Mouse (Mus musculus) lung, embryonic 15.5 days (tissue): ENCODE results near the gene Susd2. TPM values are rescaled to one million over a fixed set of nuclear protein-coding genes. Genes with fewer than 3 reads are reported as not detected.

ENCODE experiments used
- ATAC-seq: fragments of 200-750 bp; cut with Nextera tagmentation; 2 replicates; pipeline ENCODE4 v1.8.0; 2017; ENCODE audit warnings: moderate number of reproducible peaks, borderline replicate concordance; ENCODE audit not compliant: low FRiP score, low TSS enrichment; ENCODE audit errors: extremely low read depth
- H3K27ac ChIP-seq: fragments of 300-500 bp; sonication (generic); 2 replicates; pipeline ENCODE4 v1.5.1; 2015; ENCODE audit warnings: moderate library complexity, mild to moderate bottlenecking, inconsistent platforms
- H3K27me3 ChIP-seq: fragments of 300-500 bp; sonication (generic); 2 replicates; pipeline ENCODE4 v1.6.1; 2015; ENCODE audit warnings: inconsistent platforms
- H3K36me3 ChIP-seq: fragments of 300-500 bp; sonication (generic); 2 replicates; pipeline ENCODE4 v1.6.1; 2015; ENCODE audit warnings: inconsistent platforms
- H3K4me1 ChIP-seq: fragments of 300-500 bp; sonication (generic); 2 replicates; pipeline ENCODE4 v1.6.1; 2015; ENCODE audit warnings: inconsistent platforms
- H3K4me2 ChIP-seq: fragments of 300-500 bp; sonication (generic); 2 replicates; pipeline ENCODE4 v1.6.1; 2015; ENCODE audit warnings: inconsistent platforms, mild to moderate bottlenecking, moderate library complexity
- H3K4me3 ChIP-seq: fragments of 300-500 bp; sonication (generic); 2 replicates; pipeline ENCODE4 v1.5.1; 2015; ENCODE audit warnings: mild to moderate bottlenecking, inconsistent platforms
- H3K9ac ChIP-seq: fragments of 300-500 bp; sonication (generic); 2 replicates; pipeline ENCODE4 v1.6.1; 2015; ENCODE audit warnings: inconsistent platforms
- H3K9me3 ChIP-seq: fragments of 300-500 bp; sonication (generic); 2 replicates; pipeline ENCODE4 v1.6.1; 2016; ENCODE audit warnings: inconsistent platforms
- WGBS: fragments of 180-500 bp; shearing (Covaris S2); methylation state at CpG from one replicate; pipeline ENCODE4 v1.1.7; 2015; 5-methylcytosine and 5-hydroxymethylcytosine counted together
- polyA plus RNA-seq: library from polyadenylated mRNA; unstranded; fragments of >200 nt; fragmentation: Nextera tagmentation; extraction: Ambion mirVana; gene quantifications from 2 replicates; pipeline ENCODE4 v1.2.1, GENCODE M21; 2015

The Susd2 gene
- polyA plus RNA-seq, 1 experiment from 2014 or later = 8.6 TPM

- no peak overlapping the region for H3K4me3 ChIP-seq
- H3K9ac ChIP-seq = no peak overlapping the region
- 97% methylated on average over 1 of the region's 1 CpGs for WGBS
- ATAC-seq = no peak
- H3K4me1 ChIP-seq = peaks cover 16% of the 10 kb centered on the region
- H3K27ac ChIP-seq = no peak overlapping the region
- no peaks in the 10 kb centered on the region for H3K27me3 ChIP-seq
- no peak overlapping the region for H3K4me2 ChIP-seq
- H3K36me3 ChIP-seq = no peaks in the 10 kb centered on the region
- H3K9me3 ChIP-seq = no peaks in the 10 kb centered on the region
These were observed 26.1 kb upstream of the Susd2 start for GRCm38 (mm10) chr10:75669936-75670335.

GRCm38 (mm10) chr10:75667911-75668270, 24.1 kb upstream of the Susd2 start:
- Histone ChIP-seq H3K4me2 (peak overlapping the region; percentile 95), H3K9me3 (no peaks in the 10 kb centered on the region), H3K4me3 (peak overlapping the region; percentile 69), H3K4me1 (peaks cover 16% of the 10 kb centered on the region), H3K27ac (peak overlapping the region; percentile 84), H3K27me3 (no peaks in the 10 kb centered on the region), H3K9ac (peak overlapping the region; percentile 80), H3K36me3 (peaks cover 4% of the 10 kb centered on the region; the same call in 1 of the 2 replicates)
- WGBS = 0% methylated on average over 23 of the region's 23 CpGs
- ATAC-seq = peak; percentile 83

GRCm38 (mm10) chr10:75667115-75667910, 23.5 kb upstream of the Susd2 start:
- H3K9me3 ChIP-seq = no peaks in the 10 kb centered on the region
- under 1% methylated on average over 63 of the region's 63 CpGs for WGBS
- peak overlapping the region; percentile 69 for H3K4me3 ChIP-seq
- peak overlapping the region; percentile 95 for H3K4me2 ChIP-seq
- peak; percentile 72 for ATAC-seq
- H3K4me1 ChIP-seq = peaks cover 16% of the 10 kb centered on the region
- peaks cover 5% of the 10 kb centered on the region; the same call in 1 of the 2 replicates for H3K36me3 ChIP-seq
- no peaks in the 10 kb centered on the region for H3K27me3 ChIP-seq
- H3K27ac ChIP-seq = peak overlapping the region; percentile 84
- H3K9ac ChIP-seq = peak overlapping the region; percentile 80

- no peak for ATAC-seq
- H3K4me1 ChIP-seq = peaks cover 16% of the 10 kb centered on the region
- no peaks in the 10 kb centered on the region for H3K27me3 ChIP-seq
- H3K9me3 ChIP-seq = no peaks in the 10 kb centered on the region
- H3K36me3 ChIP-seq = peaks cover 7% of the 10 kb centered on the region; the same call in 1 of the 2 replicates
- peak overlapping the region; percentile 95 for H3K4me2 ChIP-seq
- H3K27ac ChIP-seq = peak overlapping the region; percentile 84
- 36% methylated on average over 4 of the region's 4 CpGs for WGBS
- peak overlapping the region; percentile 69 for H3K4me3 ChIP-seq
- H3K9ac ChIP-seq = peak overlapping the region; percentile 80
These were observed 22.7 kb upstream of the Susd2 start for GRCm38 (mm10) chr10:75666451-75667030.

- H3K9ac ChIP-seq = no peak overlapping the region
- H3K4me2 ChIP-seq = no peak overlapping the region
- no peak overlapping the region for H3K27ac ChIP-seq
- no peak for ATAC-seq
- peaks cover 16% of the 10 kb centered on the region for H3K4me1 ChIP-seq
- H3K4me3 ChIP-seq = no peak overlapping the region
- no peaks in the 10 kb centered on the region for H3K9me3 ChIP-seq
- 86% methylated on average over 6 of the region's 6 CpGs for WGBS
- no peaks in the 10 kb centered on the region for H3K27me3 ChIP-seq
- H3K36me3 ChIP-seq = peaks cover 10% of the 10 kb centered on the region; the same call in 1 of the 2 replicates
These were observed 21.0 kb upstream of the Susd2 start for GRCm38 (mm10) chr10:75664673-75665270.

DNA sequence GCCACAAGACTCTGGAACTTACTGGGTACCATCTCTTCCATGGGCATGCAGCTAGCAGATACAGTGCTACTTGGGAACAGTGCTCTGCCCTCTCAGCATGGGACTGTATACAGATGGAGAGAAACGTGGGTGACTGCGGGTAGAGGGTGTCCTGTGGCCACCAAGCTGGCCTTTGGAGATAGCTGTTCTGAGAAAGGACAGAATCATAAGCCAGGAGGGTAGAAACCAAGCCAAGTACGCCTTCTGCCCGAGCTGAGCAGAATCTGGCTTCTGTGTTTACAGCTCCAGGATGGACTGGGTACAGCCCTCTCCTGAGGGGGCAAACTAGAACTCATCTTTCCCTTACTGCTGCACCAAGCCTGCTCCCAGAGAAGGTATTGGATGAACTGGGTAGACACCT, 18.8 kb upstream of the Susd2 start:
- no peaks in the 10 kb centered on the region for H3K9me3 ChIP-seq
- ATAC-seq = no peak
- no peak overlapping the region for H3K4me2 ChIP-seq
- peaks cover 24% of the 10 kb centered on the region; the same call in 1 of the 2 replicates for H3K36me3 ChIP-seq
- 83% methylated on average over 4 of the region's 4 CpGs for WGBS
- H3K27ac ChIP-seq = no peak overlapping the region
- no peak overlapping the region for H3K4me3 ChIP-seq
- no peaks in the 10 kb centered on the region for H3K27me3 ChIP-seq
- H3K4me1 ChIP-seq = peaks cover 12% of the 10 kb centered on the region
- H3K9ac ChIP-seq = no peak overlapping the region

DNA sequence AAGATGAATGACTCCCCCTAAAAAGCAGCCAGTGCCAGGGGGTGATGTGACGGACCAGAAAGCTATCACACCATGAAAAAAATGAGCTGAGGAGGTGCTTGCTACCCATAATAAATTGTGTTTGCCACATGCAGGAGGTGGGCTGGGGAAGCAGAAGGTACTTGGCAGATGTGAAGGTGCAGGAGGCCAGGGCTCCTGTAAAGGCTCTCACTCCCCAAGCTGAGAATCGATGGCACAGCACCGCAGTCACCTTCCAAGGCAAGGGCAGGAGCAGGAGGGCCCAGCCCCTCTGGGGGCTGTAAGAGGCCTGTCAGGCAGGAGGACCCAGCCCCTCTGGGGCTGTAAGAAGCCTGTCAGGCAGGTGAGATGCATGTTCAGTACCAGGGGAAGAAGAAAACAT, 18.1 kb upstream of the Susd2 start:
- 78% methylated on average over 3 of the region's 3 CpGs for WGBS
- ATAC-seq = no peak
- Histone ChIP-seq H3K4me1 (peaks cover 10% of the 10 kb centered on the region), H3K4me3 (no peak overlapping the region), H3K36me3 (peaks cover 31% of the 10 kb centered on the region), H3K27ac (no peak overlapping the region), H3K27me3 (no peaks in the 10 kb centered on the region), H3K4me2 (no peak overlapping the region), H3K9me3 (no peaks in the 10 kb centered on the region), H3K9ac (no peak overlapping the region)

- Histone ChIP-seq H3K9ac (no peak overlapping the region), H3K4me3 (no peak overlapping the region), H3K36me3 (peaks cover 36% of the 10 kb centered on the region), H3K4me1 (peaks cover 5% of the 10 kb centered on the region), H3K27ac (no peak overlapping the region), H3K9me3 (no peaks in the 10 kb centered on the region), H3K27me3 (no peaks in the 10 kb centered on the region), H3K4me2 (no peak overlapping the region)
- ATAC-seq = no peak
- WGBS = 68% methylated on average over 6 of the region's 6 CpGs
These were observed 17.6 kb upstream of the Susd2 start for GRCm38 (mm10) chr10:75661381-75661780.

DNA sequence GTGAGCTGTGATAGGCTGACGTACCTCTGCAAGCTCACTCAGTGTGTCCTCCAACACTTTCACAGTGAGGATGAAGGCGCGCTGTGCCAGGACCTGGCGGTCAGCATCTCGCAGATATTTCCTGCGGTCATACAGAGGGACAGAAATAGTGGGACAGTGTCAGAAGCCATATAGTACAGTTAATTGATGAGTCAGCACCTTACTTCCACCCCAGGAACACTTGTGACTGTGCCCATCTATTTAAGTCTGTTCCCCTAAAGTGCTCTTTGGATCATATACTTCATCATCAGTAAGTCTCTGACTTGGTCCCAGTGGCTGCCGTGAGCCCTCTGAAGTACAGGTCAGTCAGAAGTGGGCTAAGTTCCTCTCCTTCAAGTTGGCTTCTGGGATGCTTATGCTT, 14.0 kb upstream of the Susd2 start:
- no peaks in the 10 kb centered on the region for H3K27me3 ChIP-seq
- H3K9me3 ChIP-seq = no peaks in the 10 kb centered on the region
- H3K4me2 ChIP-seq = no peak overlapping the region
- no peak overlapping the region for H3K4me3 ChIP-seq
- WGBS = 95% methylated on average over 7 of the region's 7 CpGs
- H3K36me3 ChIP-seq = peaks cover 54% of the 10 kb centered on the region
- H3K27ac ChIP-seq = no peak overlapping the region
- ATAC-seq = no peak
- H3K4me1 ChIP-seq = no peaks in the 10 kb centered on the region
- H3K9ac ChIP-seq = no peak overlapping the region

GRCm38 (mm10) chr10:75657165-75657564, 13.4 kb upstream of the Susd2 start:
- no peak overlapping the region for H3K27ac ChIP-seq
- H3K9ac ChIP-seq = no peak overlapping the region
- no peaks in the 10 kb centered on the region for H3K27me3 ChIP-seq
- no peak overlapping the region for H3K4me2 ChIP-seq
- 85% methylated on average over 5 of the region's 5 CpGs for WGBS
- no peaks in the 10 kb centered on the region for H3K9me3 ChIP-seq
- no peak overlapping the region for H3K4me3 ChIP-seq
- no peaks in the 10 kb centered on the region for H3K4me1 ChIP-seq
- H3K36me3 ChIP-seq = peaks cover 60% of the 10 kb centered on the region
- ATAC-seq = no peak

DNA sequence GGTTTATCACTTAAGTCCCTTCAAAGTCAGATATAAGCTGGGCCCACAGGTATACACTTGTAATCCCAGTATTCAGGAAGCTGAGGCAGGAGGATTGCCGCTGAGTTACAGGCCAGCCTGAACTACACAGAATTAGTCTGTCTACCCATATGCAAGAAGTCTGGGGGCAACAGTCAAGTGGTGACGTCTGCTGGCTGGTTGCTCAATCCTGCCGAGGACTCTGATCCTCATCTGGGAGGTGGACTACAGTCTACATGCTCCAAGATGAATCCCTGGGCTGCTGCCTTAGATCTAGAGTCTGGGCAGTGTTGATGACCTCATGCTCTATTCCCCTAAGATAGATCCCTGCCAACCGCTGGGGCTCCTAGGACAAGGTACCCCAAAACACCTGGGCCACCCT, 10.2 kb upstream of the Susd2 start:
- no peaks in the 10 kb centered on the region for H3K9me3 ChIP-seq
- H3K27me3 ChIP-seq = no peaks in the 10 kb centered on the region
- H3K9ac ChIP-seq = no peak overlapping the region
- no peak overlapping the region for H3K4me3 ChIP-seq
- no peak for ATAC-seq
- H3K4me1 ChIP-seq = no peaks in the 10 kb centered on the region
- WGBS = 88% methylated on average over 4 of the region's 4 CpGs
- no peak overlapping the region for H3K27ac ChIP-seq
- H3K4me2 ChIP-seq = no peak overlapping the region
- H3K36me3 ChIP-seq = peaks cover 84% of the 10 kb centered on the region
